Mouse (Mus musculus) hindbrain, embryonic 16.5 days (tissue): ENCODE data around the gene Exoc6b. TPM values are rescaled to one million over a fixed set of nuclear protein-coding genes. Genes with fewer than 3 reads are reported as not detected.

Source experiments
- ATAC-seq: fragments of 200-750 bp; cut with Nextera tagmentation; 2 replicates; pipeline ENCODE4 v1.8.0; 2017; ENCODE audit warnings: moderate TSS enrichment, moderate library complexity
- H3K27ac ChIP-seq: fragments of 300-500 bp; sonication (generic); 2 replicates; pipeline ENCODE4 v1.5.1; 2014; ENCODE audit warnings: low read depth, mild to moderate bottlenecking, control low read depth, low read length, moderate library complexity
- H3K27me3 ChIP-seq: fragments of 300-500 bp; sonication (generic); replicated peaks from 2 replicates; pipeline ENCODE4 v1.6.1; 2014; ENCODE audit warnings: low read length; ENCODE audit not compliant: control insufficient read depth, insufficient read depth
- H3K36me3 ChIP-seq: fragments of 300-500 bp; sonication (generic); 2 replicates; pipeline ENCODE4 v1.6.1; 2014; ENCODE audit warnings: mild to moderate bottlenecking, low read length, moderate library complexity, mixed read lengths; ENCODE audit not compliant: control insufficient read depth, insufficient read depth
- H3K4me1 ChIP-seq: fragments of 300-500 bp; sonication (generic); 2 replicates; pipeline ENCODE4 v1.6.1; 2014; ENCODE audit warnings: low read depth, low read length; ENCODE audit not compliant: control insufficient read depth, insufficient read depth
- H3K4me2 ChIP-seq: fragments of 300-500 bp; sonication (generic); 2 replicates; pipeline ENCODE4 v1.6.1; 2014; ENCODE audit warnings: mild to moderate bottlenecking, low read length, control low read depth, moderate library complexity
- H3K4me3 ChIP-seq: fragments of 300-500 bp; sonication (generic); 2 replicates; pipeline ENCODE4 v1.5.1; 2014; ENCODE audit warnings: mild to moderate bottlenecking, low read length, control low read depth, moderate library complexity
- H3K9ac ChIP-seq: fragments of 300-500 bp; sonication (generic); 2 replicates; pipeline ENCODE4 v1.6.1; 2014; ENCODE audit warnings: low read depth, mild to moderate bottlenecking, control low read depth, low read length, moderate library complexity
- H3K9me3 ChIP-seq: fragments of 300-500 bp; sonication (generic); 2 replicates; pipeline ENCODE4 v1.6.1; 2014; ENCODE audit warnings: mild to moderate bottlenecking, low read length, moderate library complexity; ENCODE audit not compliant: control insufficient read depth
- WGBS: fragments of 180-500 bp; shearing (Covaris S2); extraction: QIAGEN DNeasy Blood & Tissue Kit; methylation state at CpG from one replicate; pipeline ENCODE4 v1.1.7; 2014; 5-methylcytosine and 5-hydroxymethylcytosine counted together
- polyA plus RNA-seq: library from polyadenylated mRNA; unstranded; fragments of >200 nt; fragmentation: Nextera tagmentation; extraction: Ambion mirVana; gene quantifications from 2 replicates; pipeline ENCODE4 v1.2.1, GENCODE M21; 2015

Gene Exoc6b
- polyA plus RNA-seq, 1 experiment from 2014 or later, result 46.5 TPM

DNA sequence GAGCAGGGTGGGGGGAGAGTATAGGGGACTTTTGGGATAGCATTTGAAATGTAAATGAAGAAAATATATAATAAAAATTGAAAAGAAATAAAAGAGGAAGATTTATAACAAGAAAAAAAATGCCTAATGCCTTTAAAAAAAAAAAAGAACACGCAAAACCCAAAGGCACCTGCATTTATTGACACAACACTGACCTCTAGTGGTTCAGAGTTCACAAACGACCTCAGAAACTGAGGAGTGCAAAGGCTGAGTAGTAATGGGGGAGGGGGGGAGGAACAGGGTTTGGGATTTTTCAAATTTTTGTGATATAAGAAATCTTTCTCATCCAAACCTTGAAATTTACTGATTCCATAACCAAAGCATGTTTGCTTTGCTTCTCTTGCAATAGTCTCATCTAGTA, 156.9 kb downstream of the Exoc6b start:
- no peaks in the 10 kb centered on the region for H3K36me3 ChIP-seq
- H3K9me3 ChIP-seq, result no peaks in the 10 kb centered on the region
- H3K4me3 ChIP-seq, result no peak overlapping the region
- H3K27ac ChIP-seq, result no peak overlapping the region
- 2% methylated on average over 2 of the region's 2 CpGs for WGBS
- no peaks in the 10 kb centered on the region for H3K27me3 ChIP-seq
- H3K9ac ChIP-seq, result no peak overlapping the region
- ATAC-seq, result no peak
- no peak overlapping the region for H3K4me2 ChIP-seq
- no peaks in the 10 kb centered on the region for H3K4me1 ChIP-seq

DNA sequence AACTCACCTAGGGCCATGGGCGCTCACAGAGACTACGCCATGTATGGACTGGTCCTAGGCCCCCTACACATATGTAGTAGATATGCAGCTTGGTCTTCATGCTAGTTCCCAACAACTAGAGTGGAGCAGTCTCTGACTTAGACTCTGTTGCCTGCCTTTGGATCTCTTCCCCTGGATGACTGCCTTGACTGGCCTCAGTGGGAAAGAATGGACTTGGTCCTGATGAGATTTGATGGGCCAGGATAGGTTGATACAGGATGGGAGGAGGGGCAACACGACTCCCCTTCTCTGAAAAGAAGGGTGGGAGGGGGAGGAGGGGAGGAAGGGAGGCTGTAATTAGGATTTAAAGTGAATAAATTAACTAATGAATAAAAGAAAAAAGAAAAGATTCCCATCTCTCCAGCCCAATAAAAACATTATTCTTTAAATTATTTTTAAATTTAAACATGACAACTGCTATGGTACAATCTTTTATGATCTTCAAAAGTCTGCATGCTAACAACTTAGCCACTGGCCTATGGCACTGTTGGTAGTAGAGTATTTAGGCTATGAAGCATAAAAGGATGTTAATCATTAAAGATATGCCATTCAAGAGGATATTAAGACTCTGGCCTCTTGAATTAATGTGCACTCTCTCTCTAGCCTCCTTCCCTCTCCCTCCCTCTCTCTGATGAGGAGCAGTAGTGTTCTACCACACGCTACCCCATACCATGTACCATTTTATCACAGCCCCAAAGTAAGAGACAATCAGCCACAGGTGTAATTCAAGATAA, 170.1 kb downstream of the Exoc6b start:
- no peaks in the 10 kb centered on the region for H3K9me3 ChIP-seq
- no peak overlapping the region for H3K4me2 ChIP-seq
- H3K27ac ChIP-seq, result no peak overlapping the region
- 82% methylated on average over 4 of the region's 4 CpGs for WGBS
- H3K4me1 ChIP-seq, result no peaks in the 10 kb centered on the region
- no peaks in the 10 kb centered on the region for H3K36me3 ChIP-seq
- no peaks in the 10 kb centered on the region for H3K27me3 ChIP-seq
- no peak for ATAC-seq
- H3K9ac ChIP-seq, result no peak overlapping the region
- no peak overlapping the region for H3K4me3 ChIP-seq

DNA sequence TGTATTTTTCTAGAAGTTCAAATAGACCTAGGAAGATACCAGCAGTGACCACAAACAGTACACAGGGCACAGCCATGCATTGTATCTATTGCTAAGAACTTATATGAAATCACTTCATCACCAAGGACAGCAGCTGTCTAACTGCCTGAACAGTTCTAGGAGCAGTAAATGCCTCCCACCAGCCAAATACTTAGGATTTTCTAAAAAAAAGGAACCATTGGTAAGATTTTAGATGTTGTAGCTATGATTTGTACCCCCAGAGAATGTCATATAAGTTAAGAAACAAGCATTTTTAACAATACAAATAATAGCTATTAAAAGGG, 175.6 kb downstream of the Exoc6b start:
- Histone ChIP-seq H3K4me3 (no peak overlapping the region), H3K9me3 (no peaks in the 10 kb centered on the region), H3K4me1 (0 out of 2 replicates have a peak, but pooled peaks cover 2% of the 10 kb centered on the region), H3K27me3 (no peaks in the 10 kb centered on the region), H3K27ac (no peak overlapping the region), H3K4me2 (no peak overlapping the region), H3K9ac (no peak overlapping the region), H3K36me3 (no peaks in the 10 kb centered on the region)
- no peak for ATAC-seq

DNA sequence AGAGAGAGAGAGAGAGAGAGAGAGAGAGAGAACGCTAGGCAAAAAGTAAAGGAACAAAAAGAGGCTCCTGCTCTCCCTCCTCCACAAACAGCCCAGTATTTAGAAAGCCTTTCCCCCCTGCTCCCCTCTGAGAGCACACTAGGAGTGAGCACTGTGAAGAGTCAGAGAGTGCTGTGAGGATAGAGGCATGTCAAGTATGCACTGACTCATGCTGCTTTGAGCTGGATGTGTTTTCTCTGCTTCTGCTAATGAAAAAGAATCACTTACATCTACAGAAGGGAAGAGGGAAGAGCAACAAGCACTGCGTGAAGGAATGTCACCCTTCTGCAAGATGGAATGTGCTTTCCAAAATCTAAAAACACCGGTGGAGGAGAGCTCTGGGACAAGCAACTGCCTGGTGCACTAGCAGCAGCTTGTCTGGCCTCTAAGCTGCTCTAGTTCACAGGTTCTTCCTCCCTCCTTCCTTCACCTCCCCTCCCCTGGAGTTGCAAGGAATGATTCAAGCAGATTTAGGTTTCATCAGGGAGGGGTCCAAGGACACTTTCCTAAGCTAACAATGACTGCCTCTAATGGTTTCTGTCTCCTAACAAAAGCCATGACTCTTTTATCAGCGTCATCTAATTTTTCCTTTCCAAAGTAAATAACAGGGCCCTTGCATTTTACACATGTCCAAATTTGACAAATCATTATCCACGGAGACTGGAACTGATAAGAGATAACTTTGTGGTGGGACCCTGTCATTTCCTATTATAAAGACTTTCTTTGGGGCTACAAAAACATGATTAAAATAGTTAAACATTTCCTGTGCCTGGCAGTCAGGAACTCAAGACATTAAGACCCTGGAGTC, 176.2 kb downstream of the Exoc6b start:
- ATAC-seq, result no peak
- 23% methylated on average over 5 of the region's 5 CpGs for WGBS
- no peaks in the 10 kb centered on the region for H3K36me3 ChIP-seq
- H3K4me2 ChIP-seq, result no peak overlapping the region
- no peak overlapping the region for H3K9ac ChIP-seq
- H3K9me3 ChIP-seq, result no peaks in the 10 kb centered on the region
- no peak overlapping the region for H3K27ac ChIP-seq
- no peak overlapping the region for H3K4me3 ChIP-seq
- 0 out of 2 replicates have a peak, but pooled peaks cover 2% of the 10 kb centered on the region for H3K4me1 ChIP-seq
- no peaks in the 10 kb centered on the region for H3K27me3 ChIP-seq

DNA sequence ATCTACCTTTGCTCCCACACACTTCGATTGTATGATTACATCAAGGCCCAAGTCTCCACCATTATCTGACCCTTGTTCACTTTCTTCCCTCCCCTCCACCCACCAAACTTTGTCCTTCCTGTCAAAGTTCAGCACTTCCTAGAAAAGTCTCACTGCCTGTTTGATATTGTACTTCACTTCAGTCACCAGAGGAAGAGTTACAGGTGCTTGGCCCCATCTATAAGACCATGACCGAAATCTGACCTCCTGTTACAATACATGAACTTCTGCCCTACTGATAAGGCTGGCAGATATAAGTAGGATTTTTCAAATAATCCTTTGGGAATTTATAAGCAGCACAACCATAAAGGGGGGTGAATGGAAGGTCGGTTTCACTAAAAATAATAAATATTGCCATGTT, 182.8 kb downstream of the Exoc6b start:
- ATAC-seq, result no peak
- H3K27ac ChIP-seq, result no peak overlapping the region
- no peak overlapping the region for H3K4me3 ChIP-seq
- no peaks in the 10 kb centered on the region for H3K4me1 ChIP-seq
- no peaks in the 10 kb centered on the region for H3K36me3 ChIP-seq
- no peak overlapping the region for H3K9ac ChIP-seq
- H3K27me3 ChIP-seq, result no peaks in the 10 kb centered on the region
- no peak overlapping the region for H3K4me2 ChIP-seq
- no peaks in the 10 kb centered on the region for H3K9me3 ChIP-seq
- WGBS, result 85% methylated on average over 3 of the region's 3 CpGs

DNA sequence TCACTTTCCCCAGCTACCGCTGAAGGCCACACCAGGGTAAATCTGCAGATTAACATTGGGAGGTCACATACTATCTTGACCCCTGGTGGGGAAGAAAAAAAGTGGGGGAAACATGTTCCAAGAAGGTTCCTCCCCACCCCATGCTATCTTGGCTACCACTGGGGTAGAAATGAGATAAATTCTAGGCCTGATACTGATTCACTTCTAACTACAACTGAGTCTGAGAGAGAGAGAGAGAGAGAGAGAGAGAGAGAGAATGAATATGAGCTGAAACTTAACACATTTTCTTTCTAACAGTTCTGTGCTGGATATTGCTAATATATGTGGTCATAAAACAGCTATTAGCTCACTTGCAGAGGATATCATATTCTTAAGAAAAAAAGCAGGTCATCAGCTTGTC, 184.2 kb downstream of the Exoc6b start:
- Histone ChIP-seq H3K9me3 (no peaks in the 10 kb centered on the region), H3K4me1 (no peaks in the 10 kb centered on the region), H3K27ac (no peak overlapping the region), H3K36me3 (no peaks in the 10 kb centered on the region), H3K27me3 (no peaks in the 10 kb centered on the region), H3K9ac (no peak overlapping the region), H3K4me3 (no peak overlapping the region), H3K4me2 (no peak overlapping the region)
- WGBS, result 72% methylated on average over 1 of the region's 1 CpGs
- ATAC-seq, result no peak

DNA sequence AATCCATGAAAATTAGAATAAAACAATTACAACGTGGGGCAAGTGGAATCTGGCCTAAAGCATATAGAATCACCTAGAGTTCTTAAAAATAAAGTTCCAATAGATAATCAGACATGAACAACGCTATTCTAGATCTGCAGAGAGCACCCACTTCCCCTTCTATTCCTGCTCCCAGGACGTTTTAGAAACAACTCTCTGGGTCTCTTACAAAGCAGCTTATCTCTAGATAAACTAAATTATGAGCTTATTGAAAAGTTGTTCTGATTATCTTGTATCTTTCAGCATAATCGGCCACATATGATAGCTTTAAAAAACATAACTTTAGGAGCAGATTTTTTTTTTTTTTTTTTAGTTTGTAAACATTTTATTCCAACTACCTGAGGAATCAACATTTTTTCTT, 185.6 kb downstream of the Exoc6b start:
- Histone ChIP-seq H3K27ac (no peak overlapping the region), H3K27me3 (no peaks in the 10 kb centered on the region), H3K36me3 (no peaks in the 10 kb centered on the region), H3K4me2 (no peak overlapping the region), H3K9me3 (no peaks in the 10 kb centered on the region), H3K4me1 (no peaks in the 10 kb centered on the region), H3K9ac (no peak overlapping the region), H3K4me3 (no peak overlapping the region)
- WGBS, result 80% methylated on average over 4 of the region's 4 CpGs
- ATAC-seq, result no peak

DNA sequence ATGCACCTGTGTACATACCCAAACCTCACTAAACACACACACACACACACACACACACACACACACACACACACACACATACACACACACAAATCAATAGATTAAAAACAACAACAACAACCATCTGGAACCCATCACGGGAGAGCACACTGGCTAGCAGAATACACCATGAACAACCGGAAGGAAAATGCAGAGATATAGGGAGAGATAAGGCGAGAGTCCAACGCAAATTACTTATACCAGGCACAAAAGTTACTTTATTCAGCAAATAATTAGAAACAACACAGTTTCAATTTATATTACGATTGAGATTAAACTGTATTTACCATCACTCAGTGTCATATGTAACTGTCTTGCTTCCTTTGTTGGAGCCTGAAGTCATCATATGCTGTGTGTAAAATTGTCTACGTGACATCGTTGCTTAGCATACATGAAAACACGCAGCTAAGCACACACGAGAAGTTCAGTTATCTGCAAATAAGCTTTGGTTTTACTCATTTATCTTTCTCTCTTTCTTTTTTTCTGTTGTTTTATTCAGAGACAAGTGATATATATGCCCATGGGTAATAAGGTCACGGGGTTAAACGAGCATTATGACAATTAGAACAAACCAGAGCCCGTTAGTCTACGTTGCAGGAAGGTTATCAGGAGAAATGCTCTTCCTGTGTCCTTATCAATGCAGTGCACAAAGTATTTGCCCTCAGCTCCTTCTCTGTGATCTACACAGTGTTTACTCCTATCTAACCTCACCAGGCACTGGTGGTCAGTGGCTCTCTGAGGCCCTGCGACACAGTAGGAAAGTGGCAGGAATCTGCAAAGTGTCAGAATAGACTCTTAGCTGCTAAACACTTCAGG, 186.4 kb downstream of the Exoc6b start:
- H3K9me3 ChIP-seq, result no peaks in the 10 kb centered on the region
- H3K4me1 ChIP-seq, result no peaks in the 10 kb centered on the region
- H3K27ac ChIP-seq, result no peak overlapping the region
- H3K27me3 ChIP-seq, result no peaks in the 10 kb centered on the region
- ATAC-seq, result no peak
- H3K9ac ChIP-seq, result no peak overlapping the region
- no peak overlapping the region for H3K4me3 ChIP-seq
- H3K36me3 ChIP-seq, result no peaks in the 10 kb centered on the region
- 77% methylated on average over 14 of the region's 14 CpGs for WGBS
- no peak overlapping the region for H3K4me2 ChIP-seq

DNA sequence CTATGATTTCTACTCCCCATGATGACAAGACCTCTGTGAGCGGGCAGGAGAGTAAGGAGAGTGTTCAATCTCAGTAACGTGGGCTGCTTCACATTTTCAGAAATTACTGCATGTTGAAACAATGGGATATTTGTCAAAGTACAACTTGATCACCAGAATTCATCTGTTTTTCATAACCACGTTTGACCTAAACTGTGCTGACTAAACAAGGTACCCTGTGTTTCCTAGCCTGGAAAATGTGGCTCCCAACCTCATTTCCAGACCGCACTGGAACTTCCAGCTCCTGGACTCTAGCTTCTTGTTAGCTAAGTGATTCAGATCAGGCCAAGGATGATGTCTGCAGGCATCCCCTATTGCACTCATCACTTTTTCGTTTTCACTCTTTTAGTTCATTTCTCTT, 193.4 kb downstream of the Exoc6b start:
- ATAC-seq, result no peak
- Histone ChIP-seq H3K27me3 (no peaks in the 10 kb centered on the region), H3K4me3 (no peak overlapping the region), H3K9ac (no peak overlapping the region), H3K9me3 (no peaks in the 10 kb centered on the region), H3K36me3 (no peaks in the 10 kb centered on the region), H3K4me1 (no peaks in the 10 kb centered on the region), H3K4me2 (no peak overlapping the region), H3K27ac (no peak overlapping the region)
- WGBS, result 84% methylated on average over 5 of the region's 5 CpGs
